Mouse (Mus musculus): ENCODE results near the gene Bcor. TPM values are rescaled to one million over a fixed set of nuclear protein-coding genes. Genes with fewer than 3 reads are reported as not detected.

Gene Bcor
- polyA plus RNA-seq, 1 experiment from 2014 or later: 4.2 TPM

GRCm38 (mm10) chrX:12158244-12158820, 1.8 kb downstream of the Bcor start:
- Histone ChIP-seq H3K4me1 (replicated peaks; ENCODE audit: control insufficient read depth, insufficient read depth, low read length) (no peaks in the 10 kb centered on the region), H3K27me3 (replicated peaks; ENCODE audit: control insufficient read depth, insufficient read depth, low read length) (peaks cover 21% of the 10 kb centered on the region; the same call in 1 of the 2 replicates), H3K27ac (ENCODE audit: low read depth, low read length) (no peak overlapping the region), H3K9ac (ENCODE audit: low read depth, low read length) (no peak overlapping the region), H3K36me3 (ENCODE audit: control insufficient read depth, insufficient read depth) (no peaks in the 10 kb centered on the region), H3K4me3 (ENCODE audit: low read depth, low read length) (peak overlapping the region; percentile 16), H3K9me3 (ENCODE audit: control insufficient read depth) (no peaks in the 10 kb centered on the region), H3K4me2 (replicated peaks; ENCODE audit: low read depth) (peak overlapping the region; percentile 67)
- ATAC-seq: peak; percentile 53
- WGBS: 5% methylated on average over 42 of the region's 44 CpGs
- no peak for TF ChIP-seq CTCF (IDR thresholded peaks at IDR 0.05; ENCODE audit: low read depth)

DNA sequence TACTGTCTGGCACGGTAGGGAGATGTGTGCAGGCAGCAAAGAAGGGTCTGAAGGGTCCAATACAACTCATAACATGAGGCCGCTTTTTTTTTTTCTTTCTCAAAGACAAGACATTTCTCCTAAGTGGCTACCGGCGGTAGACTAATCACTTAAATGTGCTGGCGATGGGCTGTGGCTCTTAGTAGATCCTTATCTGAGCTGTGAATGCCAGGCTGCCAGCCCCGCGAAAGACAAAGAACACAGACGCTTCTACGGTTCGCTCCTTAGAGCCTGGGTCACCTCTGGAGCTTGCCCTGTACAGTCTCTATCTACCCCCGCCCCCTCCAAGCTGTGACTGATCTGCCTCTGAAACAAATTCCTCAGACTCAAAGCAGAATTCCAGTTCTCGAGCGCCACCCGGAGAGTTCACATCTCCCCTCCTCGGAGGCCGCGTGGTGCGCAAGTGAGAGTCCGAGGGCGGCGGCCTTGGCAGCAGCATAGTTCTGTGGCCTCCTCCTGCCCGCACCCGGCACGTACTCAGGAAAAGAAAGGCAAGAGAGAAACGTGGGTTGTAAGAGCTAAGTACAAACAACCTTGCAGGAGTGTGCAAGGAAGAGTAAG, 2.7 kb downstream of the Bcor start:
- no peaks in the 10 kb centered on the region for H3K4me1 ChIP-seq (replicated peaks; ENCODE audit: control insufficient read depth, insufficient read depth, low read length)
- peak overlapping the region; percentile 67 for H3K4me2 ChIP-seq (replicated peaks; ENCODE audit: low read depth)
- no peaks in the 10 kb centered on the region for H3K9me3 ChIP-seq (ENCODE audit: control insufficient read depth)
- peaks cover 21% of the 10 kb centered on the region; the same call in 1 of the 2 replicates for H3K27me3 ChIP-seq (replicated peaks; ENCODE audit: control insufficient read depth, insufficient read depth, low read length)
- no peaks in the 10 kb centered on the region for H3K36me3 ChIP-seq (ENCODE audit: control insufficient read depth, insufficient read depth)
- no peak overlapping the region; the same call in 1 of the 2 replicates for H3K4me3 ChIP-seq (ENCODE audit: low read depth, low read length)
- WGBS: 18% methylated on average over 25 of the region's 25 CpGs
- no peak overlapping the region for H3K27ac ChIP-seq (ENCODE audit: low read depth, low read length)
- TF ChIP-seq CTCF (IDR thresholded peaks at IDR 0.05; ENCODE audit: low read depth): peak; percentile 34; the same call in 1 of the 2 replicates
- H3K9ac ChIP-seq (ENCODE audit: low read depth, low read length): no peak overlapping the region
- ATAC-seq: no peak

DNA sequence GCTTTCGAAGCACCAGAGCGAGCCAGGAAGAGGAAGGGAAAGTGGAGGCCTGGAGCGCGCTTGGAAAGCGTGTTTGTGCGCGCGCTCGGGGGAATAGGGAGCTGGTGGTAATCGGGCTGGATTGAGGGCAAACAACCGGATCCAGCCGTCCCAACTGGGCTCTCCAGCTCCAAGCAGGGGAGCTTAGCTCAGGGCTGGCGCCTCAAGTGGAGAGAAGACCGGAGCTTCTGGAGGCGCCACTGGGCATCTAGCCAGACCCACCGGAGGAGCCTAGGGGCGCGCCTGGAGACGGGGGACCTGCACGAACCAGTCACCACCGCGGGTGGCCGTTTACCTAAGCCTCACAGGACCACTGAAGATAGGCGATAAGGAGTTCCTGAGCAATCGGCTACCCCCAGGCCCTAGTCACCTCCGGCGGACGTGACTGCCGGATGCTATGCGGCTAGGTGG, 4.3 kb downstream of the Bcor start:
- no peaks in the 10 kb centered on the region for H3K9me3 ChIP-seq (ENCODE audit: control insufficient read depth)
- peak; percentile 46 for TF ChIP-seq CTCF (IDR thresholded peaks at IDR 0.05; ENCODE audit: low read depth)
- H3K36me3 ChIP-seq (ENCODE audit: control insufficient read depth, insufficient read depth): no peaks in the 10 kb centered on the region
- H3K4me1 ChIP-seq (replicated peaks; ENCODE audit: control insufficient read depth, insufficient read depth, low read length): no peaks in the 10 kb centered on the region
- WGBS: 17% methylated on average over 30 of the region's 30 CpGs
- H3K4me2 ChIP-seq (replicated peaks; ENCODE audit: low read depth): peak overlapping the region; percentile 54
- H3K27me3 ChIP-seq (replicated peaks; ENCODE audit: control insufficient read depth, insufficient read depth, low read length): peaks cover 21% of the 10 kb centered on the region; the same call in 1 of the 2 replicates
- no peak overlapping the region for H3K9ac ChIP-seq (ENCODE audit: low read depth, low read length)
- no peak overlapping the region for H3K27ac ChIP-seq (ENCODE audit: low read depth, low read length)
- peak overlapping the region; percentile 17; the same call in 1 of the 2 replicates for H3K4me3 ChIP-seq (ENCODE audit: low read depth, low read length)
- no peak for ATAC-seq

- no peaks in the 10 kb centered on the region for H3K36me3 ChIP-seq (ENCODE audit: control insufficient read depth, insufficient read depth)
- no peak overlapping the region for H3K9ac ChIP-seq (ENCODE audit: low read depth, low read length)
- ATAC-seq: no peak
- H3K4me1 ChIP-seq (replicated peaks; ENCODE audit: control insufficient read depth, insufficient read depth, low read length): no peaks in the 10 kb centered on the region
- 27% methylated on average over 30 of the region's 30 CpGs for WGBS
- TF ChIP-seq CTCF (IDR thresholded peaks at IDR 0.05; ENCODE audit: low read depth): no peak
- no peak overlapping the region for H3K27ac ChIP-seq (ENCODE audit: low read depth, low read length)
- peak overlapping the region; percentile 17; the same call in 1 of the 2 replicates for H3K4me3 ChIP-seq (ENCODE audit: low read depth, low read length)
- H3K4me2 ChIP-seq (replicated peaks; ENCODE audit: low read depth): peak overlapping the region; percentile 54
- H3K9me3 ChIP-seq (ENCODE audit: control insufficient read depth): no peaks in the 10 kb centered on the region
- H3K27me3 ChIP-seq (replicated peaks; ENCODE audit: control insufficient read depth, insufficient read depth, low read length): peaks cover 17% of the 10 kb centered on the region; the same call in 1 of the 2 replicates
These were observed 4.9 kb downstream of the Bcor start for GRCm38 (mm10) chrX:12155068-12155840.

GRCm38 (mm10) chrX:12153141-12154095, 6.7 kb downstream of the Bcor start:
- Histone ChIP-seq H3K4me3 (ENCODE audit: low read depth, low read length) (no peak overlapping the region), H3K4me2 (replicated peaks; ENCODE audit: low read depth) (no peak overlapping the region), H3K9me3 (ENCODE audit: control insufficient read depth) (no peaks in the 10 kb centered on the region), H3K27me3 (replicated peaks; ENCODE audit: control insufficient read depth, insufficient read depth, low read length) (peaks cover 17% of the 10 kb centered on the region; the same call in 1 of the 2 replicates), H3K27ac (ENCODE audit: low read depth, low read length) (no peak overlapping the region), H3K4me1 (replicated peaks; ENCODE audit: control insufficient read depth, insufficient read depth, low read length) (no peaks in the 10 kb centered on the region), H3K9ac (ENCODE audit: low read depth, low read length) (no peak overlapping the region), H3K36me3 (ENCODE audit: control insufficient read depth, insufficient read depth) (no peaks in the 10 kb centered on the region)
- no peak for TF ChIP-seq CTCF (IDR thresholded peaks at IDR 0.05; ENCODE audit: low read depth)
- 41% methylated on average over 31 of the region's 31 CpGs for WGBS
- no peak for ATAC-seq

Measured in intestine, postnatal 0 days (tissue).